Mouse (Mus musculus): ENCODE data around the gene Xbp1. TPM values are rescaled to one million over a fixed set of nuclear protein-coding genes. Genes with fewer than 3 reads are reported as not detected.
A peak's percentile ranks its signal among the peaks of the same experiment; 100 is the strongest.
"Not testable (repeated sequence)": the region's sequence is repeated elsewhere in the genome, so short reads cannot be mapped to it uniquely, and the experiment has no call there.

Gene Xbp1
- total RNA-seq, 2 experiments from 2014 or later, result 194 to 197 TPM

GRCm38 (mm10) chr11:5526573-5527439 is 6.3 kb downstream of the Xbp1 start:
- no peak for ATAC-seq (replicated peaks; ENCODE audit: poor library complexity, severe bottlenecking)

- no peak for ATAC-seq (replicated peaks; ENCODE audit: poor library complexity, severe bottlenecking)
These were observed 7.5 kb downstream of the Xbp1 start for GRCm38 (mm10) chr11:5527865-5528523.

GRCm38 (mm10) chr11:5528841-5529240 is 8.4 kb downstream of the Xbp1 start:
- ATAC-seq (replicated peaks; ENCODE audit: poor library complexity, severe bottlenecking), result no peak

- peak; percentile 28; the same call in 1 of the 2 replicates for ATAC-seq (replicated peaks; ENCODE audit: poor library complexity, severe bottlenecking)
These were observed 9.7 kb downstream of the Xbp1 start for GRCm38 (mm10) chr11:5530172-5530571.

- no peak for ATAC-seq (replicated peaks; ENCODE audit: poor library complexity, severe bottlenecking)
These were observed 10.3 kb downstream of the Xbp1 start for GRCm38 (mm10) chr11:5530717-5531116.

- no peak for ATAC-seq (replicated peaks; ENCODE audit: poor library complexity, severe bottlenecking)
These were observed 12.6 kb downstream of the Xbp1 start for GRCm38 (mm10) chr11:5533108-5533507.

- not testable (repeated sequence) for ATAC-seq (replicated peaks; ENCODE audit: poor library complexity, severe bottlenecking)
These were observed 17.0 kb downstream of the Xbp1 start for GRCm38 (mm10) chr11:5537454-5537853.

- ATAC-seq (replicated peaks; ENCODE audit: poor library complexity, severe bottlenecking), result no peak
These were observed 19.9 kb downstream of the Xbp1 start for GRCm38 (mm10) chr11:5540331-5540730.

- peak; percentile 35 for ATAC-seq (replicated peaks; ENCODE audit: poor library complexity, severe bottlenecking)
These were observed 20.9 kb downstream of the Xbp1 start for GRCm38 (mm10) chr11:5541230-5541798.

- ATAC-seq (replicated peaks; ENCODE audit: poor library complexity, severe bottlenecking), result peak; percentile 94
These were observed 21.5 kb downstream of the Xbp1 start, which contains the start of gene Ccdc117 for GRCm38 (mm10) chr11:5541799-5542481. Gene Ccdc117 (minus strand): TSS chr11:5542187.

- ATAC-seq (replicated peaks; ENCODE audit: poor library complexity, severe bottlenecking), result peak; percentile 26; the same call in 1 of the 2 replicates
These were observed 22.2 kb downstream of the Xbp1 start for GRCm38 (mm10) chr11:5542482-5543185.

GRCm38 (mm10) chr11:5543281-5543680 is 22.8 kb downstream of the Xbp1 start:
- no peak for ATAC-seq (replicated peaks; ENCODE audit: poor library complexity, severe bottlenecking)

- not testable (repeated sequence) for ATAC-seq (replicated peaks; ENCODE audit: poor library complexity, severe bottlenecking)
These were observed 24.2 kb downstream of the Xbp1 start for GRCm38 (mm10) chr11:5544709-5545108.

- ATAC-seq (replicated peaks; ENCODE audit: poor library complexity, severe bottlenecking), result no peak
These were observed 25.0 kb downstream of the Xbp1 start for GRCm38 (mm10) chr11:5545457-5545856.

- ATAC-seq (replicated peaks; ENCODE audit: poor library complexity, severe bottlenecking), result no peak
These were observed 26.2 kb downstream of the Xbp1 start for GRCm38 (mm10) chr11:5546693-5547092.

- no peak for ATAC-seq (replicated peaks; ENCODE audit: poor library complexity, severe bottlenecking)
These were observed 31.0 kb downstream of the Xbp1 start for GRCm38 (mm10) chr11:5551430-5551829.

- ATAC-seq (replicated peaks; ENCODE audit: poor library complexity, severe bottlenecking), result no peak
These were observed 31.5 kb downstream of the Xbp1 start for GRCm38 (mm10) chr11:5551931-5552330.

GRCm38 (mm10) chr11:5560273-5560672 is 39.8 kb downstream of the Xbp1 start:
- no peak for ATAC-seq (replicated peaks; ENCODE audit: poor library complexity, severe bottlenecking)

GRCm38 (mm10) chr11:5562625-5563268 is 42.3 kb downstream of the Xbp1 start:
- no peak for ATAC-seq (replicated peaks; ENCODE audit: poor library complexity, severe bottlenecking)
